Mouse (Mus musculus) forebrain, postnatal 0 days (tissue): Measurements from ENCODE around the gene Fat3. TPM values are rescaled to one million over a fixed set of nuclear protein-coding genes. Genes with fewer than 3 reads are reported as not detected.

Experiments used
- ATAC-seq: fragments of 200-750 bp; cut with Nextera tagmentation; 2 replicates; pipeline ENCODE4 v1.8.0; 2017; ENCODE audit warnings: mild to moderate bottlenecking, moderate library complexity
- DNase-seq: peaks from one replicate; pipeline ENCODE4 v3.0.0-alpha.2; 2015
- H3K27ac ChIP-seq: fragments of 300-500 bp; sonication (generic); 2 replicates; pipeline ENCODE4 v1.5.1; 2014; ENCODE audit warnings: low read depth, mild to moderate bottlenecking, antibody characterized with exemption, low read length, moderate library complexity, mixed read lengths
- H3K27me3 ChIP-seq: fragments of 300-500 bp; sonication (generic); 2 replicates; pipeline ENCODE4 v1.6.1; 2014; ENCODE audit warnings: mild to moderate bottlenecking, low read length, mixed read lengths; ENCODE audit not compliant: insufficient read depth
- H3K36me3 ChIP-seq: fragments of 300-500 bp; sonication (generic); 2 replicates; pipeline ENCODE4 v1.6.1; 2014; ENCODE audit warnings: mild to moderate bottlenecking, moderate library complexity; ENCODE audit not compliant: insufficient read depth
- H3K4me1 ChIP-seq: fragments of 300-500 bp; sonication (generic); 2 replicates; pipeline ENCODE4 v1.6.1; 2014; ENCODE audit warnings: antibody characterized with exemption; ENCODE audit not compliant: insufficient read depth
- H3K4me2 ChIP-seq: fragments of 300-500 bp; sonication (generic); 2 replicates; pipeline ENCODE4 v1.6.1; 2014; ENCODE audit warnings: low read depth, mild to moderate bottlenecking, moderate library complexity
- H3K4me3 ChIP-seq: fragments of 300-500 bp; sonication (generic); 2 replicates; pipeline ENCODE4 v1.5.1; 2014; ENCODE audit warnings: low read depth, low read length, mixed read lengths
- H3K9ac ChIP-seq: fragments of 300-500 bp; sonication (generic); 2 replicates; pipeline ENCODE4 v1.6.1; 2014; ENCODE audit warnings: mild to moderate bottlenecking
- H3K9me3 ChIP-seq: fragments of 300-500 bp; sonication (generic); 2 replicates; pipeline ENCODE4 v1.6.1; 2016; ENCODE audit warnings: low read length
- CTCF ChIP-seq: sonication (generic); IDR thresholded peaks from 2 replicates; pipeline ENCODE4 v1.5.1; 2016; ENCODE audit warnings: antibody characterized with exemption, control low read depth, low read depth
- WGBS: fragments of 180-500 bp; shearing (Covaris S2); extraction: QIAGEN DNeasy Blood & Tissue Kit; methylation state at CpG from one replicate; pipeline ENCODE4 v1.1.7; 2014; 5-methylcytosine and 5-hydroxymethylcytosine counted together
- polyA plus RNA-seq: library from polyadenylated mRNA; unstranded; fragments of >200 nt; fragmentation: Nextera tagmentation; extraction: Ambion mirVana; gene quantifications from 2 replicates; pipeline ENCODE4 v1.2.1, GENCODE M21; 2015
- total RNA-seq: library from RNA; depleted of rRNA; stranded (reverse); fragments of >200 nt; gene quantifications from 2 replicates; pipeline ENCODE4 v1.2.3, GENCODE M21; 2014

Fat3 gene
- total and polyA plus RNA-seq, 2 experiments from 2014 or later: 5.6 to 50.4 TPM

- ATAC-seq: no peak
- no peak overlapping the region for H3K9ac ChIP-seq
- no peak overlapping the region for H3K27ac ChIP-seq
- H3K4me1 ChIP-seq: no peaks in the 10 kb centered on the region
- H3K27me3 ChIP-seq: no peaks in the 10 kb centered on the region
- no peak overlapping the region for H3K4me2 ChIP-seq
- no peaks in the 10 kb centered on the region for H3K9me3 ChIP-seq
- H3K36me3 ChIP-seq: no peaks in the 10 kb centered on the region
- TF ChIP-seq CTCF: no peak
- no peak overlapping the region for H3K4me3 ChIP-seq
- 85% methylated on average over 2 of the region's 2 CpGs for WGBS
- no peak for DNase-seq
Observed at GRCm38 (mm10) chr9:15928331-15928730, 572.8 kb downstream of the Fat3 start.

GRCm38 (mm10) chr9:15927378-15928083, 573.6 kb downstream of the Fat3 start:
- H3K27ac ChIP-seq: no peak overlapping the region
- H3K9ac ChIP-seq: no peak overlapping the region
- DNase-seq (no peak), ATAC-seq (no peak)
- H3K9me3 ChIP-seq: no peaks in the 10 kb centered on the region
- no peak overlapping the region for H3K4me2 ChIP-seq
- H3K36me3 ChIP-seq: no peaks in the 10 kb centered on the region; the same call in 1 of the 2 replicates
- WGBS: 80% methylated on average over 5 of the region's 5 CpGs
- H3K4me1 ChIP-seq: no peaks in the 10 kb centered on the region
- no peak overlapping the region for H3K4me3 ChIP-seq
- TF ChIP-seq CTCF: no peak
- no peaks in the 10 kb centered on the region for H3K27me3 ChIP-seq

- Histone ChIP-seq H3K9ac (no peak overlapping the region), H3K36me3 (no peaks in the 10 kb centered on the region; the same call in 1 of the 2 replicates), H3K4me1 (no peaks in the 10 kb centered on the region), H3K4me3 (no peak overlapping the region), H3K9me3 (no peaks in the 10 kb centered on the region), H3K27me3 (no peaks in the 10 kb centered on the region), H3K4me2 (no peak overlapping the region), H3K27ac (no peak overlapping the region)
- no peak for TF ChIP-seq CTCF
- ATAC-seq (0 out of 2 replicates have a peak, but pooled peaks have one; percentile 32), DNase-seq (no peak)
- 85% methylated on average over 5 of the region's 5 CpGs for WGBS
Observed at GRCm38 (mm10) chr9:15925237-15925636, 575.8 kb downstream of the Fat3 start.

- ATAC-seq (no peak), DNase-seq (no peak)
- Histone ChIP-seq H3K4me2 (no peak overlapping the region), H3K4me1 (no peaks in the 10 kb centered on the region), H3K9me3 (no peaks in the 10 kb centered on the region), H3K36me3 (peaks cover 4% of the 10 kb centered on the region; the same call in 1 of the 2 replicates), H3K4me3 (no peak overlapping the region), H3K27ac (no peak overlapping the region), H3K9ac (0 out of 2 replicates have a peak overlapping the region, but pooled peaks have one; percentile 6), H3K27me3 (no peaks in the 10 kb centered on the region)
- 72% methylated on average over 4 of the region's 4 CpGs for WGBS
- no peak for TF ChIP-seq CTCF
Observed at GRCm38 (mm10) chr9:15920271-15920670, 580.8 kb downstream of the Fat3 start.

GRCm38 (mm10) chr9:15919373-15920005, 581.6 kb downstream of the Fat3 start:
- peak; percentile 54 for DNase-seq
- peak; percentile 71 for TF ChIP-seq CTCF
- Histone ChIP-seq H3K27ac (no peak overlapping the region), H3K36me3 (peaks cover 6% of the 10 kb centered on the region; the same call in 1 of the 2 replicates), H3K4me1 (no peaks in the 10 kb centered on the region), H3K4me2 (no peak overlapping the region), H3K4me3 (no peak overlapping the region), H3K27me3 (no peaks in the 10 kb centered on the region), H3K9ac (no peak overlapping the region), H3K9me3 (no peaks in the 10 kb centered on the region)
- WGBS: 41% methylated on average over 5 of the region's 5 CpGs
- ATAC-seq: peak; percentile 76; the same call in 1 of the 2 replicates

- Histone ChIP-seq H3K27me3 (no peaks in the 10 kb centered on the region), H3K9me3 (no peaks in the 10 kb centered on the region), H3K36me3 (peaks cover 6% of the 10 kb centered on the region; the same call in 1 of the 2 replicates), H3K4me2 (no peak overlapping the region), H3K4me3 (no peak overlapping the region), H3K27ac (no peak overlapping the region), H3K9ac (no peak overlapping the region), H3K4me1 (no peaks in the 10 kb centered on the region)
- no peak for DNase-seq
- no peak for TF ChIP-seq CTCF
- ATAC-seq: no peak
Observed at GRCm38 (mm10) chr9:15916600-15916999, 584.5 kb downstream of the Fat3 start.

- no peak for ATAC-seq
- Histone ChIP-seq H3K27ac (no peak overlapping the region), H3K27me3 (no peaks in the 10 kb centered on the region), H3K4me3 (no peak overlapping the region), H3K9me3 (no peaks in the 10 kb centered on the region), H3K4me1 (no peaks in the 10 kb centered on the region), H3K36me3 (peaks cover 3% of the 10 kb centered on the region; the same call in 1 of the 2 replicates), H3K9ac (no peak overlapping the region), H3K4me2 (no peak overlapping the region)
- 41% methylated on average over 1 of the region's 1 CpGs for WGBS
- no peak for TF ChIP-seq CTCF
- no peak for DNase-seq
Observed at GRCm38 (mm10) chr9:15912735-15913134, 588.4 kb downstream of the Fat3 start.
